Mouse (Mus musculus) cerebellum, adult 11 months (tissue): ENCODE measurements around the gene Ctsf.
A peak's percentile ranks its signal among the peaks of the same experiment; 100 is the strongest.
"Not testable (repeated sequence)": the region's sequence is repeated elsewhere in the genome, so short reads cannot be mapped to it uniquely, and the experiment has no call there.

ENCODE experiments used
- DNase-seq: peaks from one replicate; pipeline ENCODE4 v3.0.0; 2022

Gene Ctsf

GRCm38 (mm10) chr19:4850281-4850680 is 4.6 kb upstream of the Ctsf start:
- no peak for DNase-seq

GRCm38 (mm10) chr19:4855470-4855820 is 515 bp downstream of the Ctsf start:
- DNase-seq: no peak

GRCm38 (mm10) chr19:4855951-4856350 is 1.0 kb downstream of the Ctsf start:
- no peak for DNase-seq

GRCm38 (mm10) chr19:4859081-4859480 is 4.2 kb downstream of the Ctsf start:
- no peak for DNase-seq

- no peak for DNase-seq
Observed at GRCm38 (mm10) chr19:4863048-4863447, 8.1 kb downstream of the Ctsf start.

- no peak for DNase-seq
Observed at GRCm38 (mm10) chr19:4865147-4865546, 10.2 kb downstream of the Ctsf start.

- DNase-seq: not testable (repeated sequence)
Observed at GRCm38 (mm10) chr19:4874613-4875012, 19.7 kb downstream of the Ctsf start.

- no peak for DNase-seq
Observed at GRCm38 (mm10) chr19:4876241-4876640, 21.3 kb downstream of the Ctsf start.

GRCm38 (mm10) chr19:4876755-4877154 is 21.8 kb downstream of the Ctsf start:
- no peak for DNase-seq

GRCm38 (mm10) chr19:4877785-4878184 is 22.9 kb downstream of the Ctsf start, which contains the start of gene Actn3:
Gene Actn3, minus strand, starts transcription at chr19:4877909.
- no peak for DNase-seq

GRCm38 (mm10) chr19:4878405-4879323 is 23.7 kb downstream of the Ctsf start, which contains the start of gene Zdhhc24:
Gene Zdhhc24, plus strand, starts transcription at chr19:4878668.
- DNase-seq: peak; percentile 93

- DNase-seq: no peak
Observed at GRCm38 (mm10) chr19:4879324-4879703, 24.4 kb downstream of the Ctsf start.

- no peak for DNase-seq
Observed at GRCm38 (mm10) chr19:4883961-4884360, 29.0 kb downstream of the Ctsf start.

- DNase-seq: no peak
Observed at GRCm38 (mm10) chr19:4889791-4890190, 34.9 kb downstream of the Ctsf start.

GRCm38 (mm10) chr19:4891798-4892197 is 36.9 kb downstream of the Ctsf start:
- DNase-seq: no peak

- no peak for DNase-seq
Observed at GRCm38 (mm10) chr19:4896780-4897520, 42.0 kb downstream of the Ctsf start.

- DNase-seq: no peak
Observed at GRCm38 (mm10) chr19:4898972-4899371, 44.0 kb downstream of the Ctsf start.

GRCm38 (mm10) chr19:4899888-4900287 is 45.0 kb downstream of the Ctsf start:
- DNase-seq: no peak

- DNase-seq: peak; percentile 66
Observed at GRCm38 (mm10) chr19:4905979-4906794, 51.3 kb downstream of the Ctsf start, which contains the start of gene Bbs1. Gene Bbs1, minus strand, starts transcription at chr19:4906628.

- DNase-seq: no peak
Observed at GRCm38 (mm10) chr19:4908107-4908506, 53.2 kb downstream of the Ctsf start.

GRCm38 (mm10) chr19:4909376-4909775 is 54.4 kb downstream of the Ctsf start:
- DNase-seq: no peak
